Comparison of ENCODE assay signal across 10 mouse cellular contexts in genomic region chr1:183055608-183056288, GRCm38 (mm10).
DNase-seq lines count a peak whose midpoint lies in the region; ATAC-seq lines count a peak whose summit lies in the region.
"Had no signal": no experiment of that assay in that cellular context is flagged by ENCODE, and none has a peak within 500 bp of the region (broad histone marks: within the 10 kb centered on the region; RNA-seq: fewer than 3 reads in every experiment).

No protein-coding gene starts in this region.

- 0 out of 2 replicates have a peak overlapping the region, but pooled peaks have one; percentile 16 for H3K27ac ChIP-seq in heart, embryonic 13.5 days (replicated peaks)
- H3K27ac ChIP-seq: forebrain, embryonic 15.5 days had no signal

- H3K36me3 ChIP-seq in heart, embryonic 13.5 days: no peaks in the 10 kb centered on the region
- H3K36me3 ChIP-seq: forebrain, embryonic 15.5 days had no signal

- no peak for ATAC-seq in heart, embryonic 13.5 days (ENCODE audit: extremely low read depth, insufficient number of reproducible peaks, low FRiP score, low TSS enrichment)
- ATAC-seq in CD4-positive, CD25-positive, alpha-beta regulatory T cell, adult 4 months: no peak
- ATAC-seq: forebrain, embryonic 15.5 days; liver, postnatal 0 days had no signal

- H3K9ac ChIP-seq in heart, embryonic 13.5 days: no peak overlapping the region
- H3K9ac ChIP-seq: forebrain, embryonic 15.5 days; liver, postnatal 0 days had no signal

- no peak overlapping the region for H3K4me2 ChIP-seq in heart, embryonic 13.5 days
- H3K4me2 ChIP-seq: forebrain, embryonic 15.5 days had no signal

- peaks cover 3% of the 10 kb centered on the region; the same call in 1 of the 2 replicates for H3K9me3 ChIP-seq in heart, embryonic 13.5 days
- H3K9me3 ChIP-seq: forebrain, embryonic 15.5 days had no signal

- no peak overlapping the region for H3K4me3 ChIP-seq in heart, embryonic 13.5 days
- H3K4me3 ChIP-seq: forebrain, embryonic 15.5 days had no signal

- peaks cover 25% of the 10 kb centered on the region for H3K4me1 ChIP-seq in heart, embryonic 13.5 days
- H3K4me1 ChIP-seq: forebrain, embryonic 15.5 days had no signal

- DNase-seq in gastrocnemius, adult 18-20 months (ENCODE audit: low spot score): peak; percentile 72
- no peak for DNase-seq in gastrocnemius, postnatal 10 days
- peak; percentile 93 for DNase-seq in adipocyte (ENCODE audit: low spot score)
- peak; percentile 64 to 77 for DNase-seq in kidney, postnatal 36 days
- no peak for DNase-seq in left cerebral cortex, adult 11 months (ENCODE audit: low spot score)
- DNase-seq in thymus, postnatal 10 days (ENCODE audit: low spot score in 2 of 2): no peak
- DNase-seq: liver, postnatal 0 days had no signal

- 46% methylated on average over 2 of the region's 2 CpGs for WGBS in heart, embryonic 13.5 days

- peaks cover 7% of the 10 kb centered on the region; the same call in 1 of the 2 replicates for H3K27me3 ChIP-seq in heart, embryonic 13.5 days (replicated peaks)

Comparison
In these comparisons a context has a peak if more than half of its experiments do, and no peak if none do; other contexts are left out.
1. DNase-seq: peak in gastrocnemius, adult 18-20 months (single experiment), adipocyte (single experiment) and kidney, postnatal 36 days (2 of 2); none in gastrocnemius, postnatal 10 days (single experiment), left cerebral cortex, adult 11 months (single experiment) and thymus, postnatal 10 days (0 of 2).